Mouse (Mus musculus): ENCODE measurements around the gene Rpl37. TPM values are rescaled to one million over a fixed set of nuclear protein-coding genes. Genes with fewer than 3 reads are reported as not detected.

The Rpl37 gene
- 939 TPM for polyA plus RNA-seq (2017; shearing (Covaris generic))

GRCm38 (mm10) chr15:5116270-5117030 is at the start of gene Rpl37:
Rpl37 (plus strand) TSS chr15:5116645.

DNA sequence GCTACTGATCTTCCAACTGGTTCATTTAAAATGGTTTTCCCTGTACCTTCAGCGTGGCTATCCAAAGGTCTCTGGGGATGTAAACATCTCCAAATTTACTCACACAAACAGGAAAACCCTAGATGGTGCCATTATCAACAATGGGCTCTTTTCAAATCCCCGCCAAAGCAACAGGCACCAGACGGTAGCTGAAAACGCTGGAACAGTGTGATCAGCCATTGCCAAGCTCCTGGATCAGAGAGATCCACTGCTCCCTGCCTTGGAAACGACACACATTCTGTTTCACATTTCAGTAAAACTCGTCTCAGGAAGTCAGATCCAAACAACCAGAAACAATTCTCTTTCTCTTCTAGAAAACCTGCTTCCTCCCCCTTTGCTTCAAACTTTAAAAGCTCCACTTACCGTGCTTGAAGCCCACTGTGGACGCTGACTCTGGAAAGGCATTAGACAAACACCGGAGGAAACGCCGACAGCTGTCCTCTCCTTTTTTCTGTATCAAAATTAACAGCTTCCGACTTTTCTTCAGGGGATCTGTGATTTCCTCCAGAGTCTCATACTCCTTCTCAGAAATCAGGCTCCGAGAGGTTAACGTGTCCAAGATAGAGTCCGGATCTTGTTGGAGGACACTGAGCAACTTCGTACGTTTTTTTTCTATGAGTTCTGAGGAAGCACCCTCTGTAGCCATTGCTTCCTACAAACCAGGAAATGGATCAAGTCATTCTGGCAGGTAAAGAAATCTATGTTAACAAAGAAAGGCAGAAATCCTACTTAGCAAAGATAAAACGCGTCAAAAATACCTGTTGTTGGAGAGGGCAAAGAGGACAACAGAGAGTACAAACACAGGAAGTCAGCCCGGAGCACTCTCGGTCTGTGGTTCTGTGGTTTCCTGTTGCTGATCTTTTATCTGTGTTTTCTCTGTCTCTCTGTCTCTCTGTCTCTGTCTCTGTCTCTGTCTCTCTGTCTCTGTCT is 8.5 kb upstream of the Rpl37 start, which contains the start of gene Card6:
Card6 (minus strand) TSS at position 854 of the 969 bp plus-strand sequence.

DNA sequence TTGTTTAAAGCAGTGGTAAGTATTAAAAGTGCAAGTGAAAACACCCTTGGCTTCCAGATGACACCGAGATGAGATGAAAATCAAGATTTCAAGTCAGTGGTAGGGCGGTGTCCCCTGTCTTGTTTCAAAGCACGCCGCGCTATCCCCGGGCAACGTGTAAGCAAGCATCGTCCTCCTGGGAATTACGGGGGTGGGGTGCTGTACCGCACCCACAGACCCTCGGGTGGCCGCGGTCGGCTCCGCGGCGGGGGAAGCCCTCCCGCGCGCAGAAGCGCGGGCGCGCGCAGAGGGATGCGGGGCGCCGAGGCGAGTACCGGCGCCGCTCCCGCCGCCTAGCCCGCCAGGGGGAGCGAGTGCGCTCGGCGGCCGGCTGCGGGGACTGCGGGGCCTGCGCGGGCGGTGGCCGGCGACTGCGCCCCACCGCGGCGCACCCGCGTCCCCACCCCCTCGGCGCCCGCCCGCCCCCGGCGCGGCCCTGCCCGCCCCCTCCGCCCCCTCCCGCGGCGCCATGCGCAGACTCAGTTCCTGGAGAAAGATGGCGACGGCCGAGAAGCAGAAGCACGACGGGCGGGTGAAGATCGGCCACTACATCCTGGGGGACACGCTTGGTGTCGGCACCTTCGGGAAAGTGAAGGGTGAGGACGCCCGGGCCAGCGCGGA is 27.0 kb downstream of the Rpl37 start, which contains the start of gene Prkaa1:
Prkaa1 (plus strand) TSS at position 501 of the 660 bp plus-strand sequence.

Other genes with a start within 250 kb of the Rpl37 start
- not detected for gene Mroh2b, start 217.9 kb upstream of the Rpl37 start, polyA plus RNA-seq (2017; shearing (Covaris generic))
- gene C7, start 52.9 kb upstream of the Rpl37 start, polyA plus RNA-seq (2017; shearing (Covaris generic)), result not detected
- gene Card6, start 8.1 kb upstream of the Rpl37 start, polyA plus RNA-seq (2017; shearing (Covaris generic)), result 34.7 TPM
- 32.6 TPM for gene Prkaa1, start 27.2 kb downstream of the Rpl37 start, polyA plus RNA-seq (2017; shearing (Covaris generic))
- gene Ttc33, start 68.9 kb downstream of the Rpl37 start, polyA plus RNA-seq (2017; shearing (Covaris generic)), result 22.3 TPM
- gene Ptger4, start 127.5 kb downstream of the Rpl37 start, polyA plus RNA-seq (2017; shearing (Covaris generic)), result 104 TPM